Mouse (Mus musculus) C2C12 (cell line): ENCODE results near the gene Tspan5. TPM values are rescaled to one million over a fixed set of nuclear protein-coding genes. Genes with fewer than 3 reads are reported as not detected.

Experiments
- H3K27me3 ChIP-seq: one replicate; pipeline ENCODE4 v1.6.1; 2011; ENCODE audit not compliant: control insufficient read depth, insufficient read depth, insufficient read length
- H3K36me3 ChIP-seq: one replicate; pipeline ENCODE4 v1.6.1; 2011; ENCODE audit not compliant: control insufficient read depth, insufficient read depth
- H3K4me3 ChIP-seq: one replicate; pipeline ENCODE4 v1.5.1; 2011; ENCODE audit warnings: mild to moderate bottlenecking, control low read depth; ENCODE audit not compliant: poor library complexity, insufficient read depth, severe bottlenecking
- H3K79me2 ChIP-seq: one replicate; pipeline ENCODE4 v1.6.1; 2011; ENCODE audit not compliant: control insufficient read depth, insufficient read depth
- H3K79me3 ChIP-seq: one replicate; pipeline ENCODE4 v1.6.1; 2011; ENCODE audit warnings: low read depth, control low read depth
- H3ac ChIP-seq: one replicate; pipeline ENCODE3; 2011; ENCODE audit warnings: low read depth; ENCODE audit not compliant: control insufficient read depth, insufficient read length
- CEBPB ChIP-seq: IDR thresholded peaks from one replicate; pipeline ENCODE4 v1.6.1; 2011; ENCODE audit warnings: low read depth, mild to moderate bottlenecking, control low read depth, moderate library complexity
- CTCF ChIP-seq: IDR thresholded peaks from one replicate; pipeline ENCODE4 v1.5.1; 2011; ENCODE audit not compliant: control insufficient read depth, insufficient read depth, insufficient read length
- FOSL1 ChIP-seq: IDR thresholded peaks from one replicate; pipeline ENCODE4 v1.8.0; 2011; ENCODE audit warnings: mild to moderate bottlenecking, low read length; ENCODE audit not compliant: poor library complexity, insufficient read depth, severe bottlenecking
- MAX ChIP-seq: IDR thresholded peaks from one replicate; pipeline ENCODE4 v1.6.1; 2011; ENCODE audit warnings: mild to moderate bottlenecking, control low read depth
- MYOD1 ChIP-seq: IDR thresholded peaks from one replicate; pipeline ENCODE4 v1.6.1; 2011; ENCODE audit warnings: low read depth; ENCODE audit not compliant: control insufficient read depth, insufficient read length
- MYOG ChIP-seq: IDR thresholded peaks from one replicate; pipeline ENCODE4 v1.6.1; 2011; ENCODE audit not compliant: control insufficient read depth, insufficient read length; ENCODE audit errors: extremely low read depth
- USF1 ChIP-seq: IDR thresholded peaks from one replicate; pipeline ENCODE4 v1.6.1; 2011; ENCODE audit warnings: low read depth, mild to moderate bottlenecking, control low read depth, moderate library complexity
- polyA plus RNA-seq: library from polyadenylated mRNA; unstranded; fragments of >200 nt; fragmentation: generic; extraction: Trizol; gene quantifications from one replicate; pipeline ENCODE4 v1.2.1, GENCODE M21; 2012; ENCODE audit warnings: missing spikeins

Tspan5 gene
- polyA plus RNA-seq, 1 experiment: 35.7 TPM

DNA sequence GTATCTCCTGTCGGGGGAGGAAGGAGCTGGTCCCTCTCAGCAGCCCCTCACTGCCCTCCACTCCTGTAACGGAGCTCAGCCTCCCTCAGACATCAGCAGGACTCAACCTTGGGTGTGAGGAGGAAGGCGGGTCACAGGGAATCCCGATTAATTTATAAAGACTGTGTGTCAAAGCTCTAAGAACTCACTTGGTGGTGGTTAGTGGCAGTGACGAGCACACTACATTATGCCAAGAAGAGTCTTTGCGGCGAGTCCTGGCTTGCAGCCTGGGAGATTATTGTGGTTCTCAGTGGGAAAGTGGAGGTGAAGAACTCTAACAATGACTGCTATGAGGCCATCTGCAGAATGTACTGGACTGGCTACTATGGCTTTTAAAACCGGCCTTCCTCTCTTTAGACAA is 184.2 kb downstream of the Tspan5 start:
- TF ChIP-seq MYOD1: no peak
- no peak for TF ChIP-seq MAX
- TF ChIP-seq FOSL1: no peak
- TF ChIP-seq MYOG: no peak
- TF ChIP-seq USF1: no peak
- no peak for TF ChIP-seq CTCF
- TF ChIP-seq CEBPB: no peak
- Histone ChIP-seq H3K36me3 (peaks cover 15% of the 10 kb centered on the region), H3K4me3 (no peak overlapping the region), H3K79me2 (no peaks in the 10 kb centered on the region), H3K27me3 (no peaks in the 10 kb centered on the region), H3K79me3 (no peaks in the 10 kb centered on the region), H3ac (no peak overlapping the region)

GRCm38 (mm10) chr3:138927437-138927836 is 185.4 kb downstream of the Tspan5 start:
- TF ChIP-seq CEBPB (no peak), MYOG (no peak)
- no peak overlapping the region for H3ac ChIP-seq
- H3K79me3 ChIP-seq: no peaks in the 10 kb centered on the region
- H3K36me3 ChIP-seq: peaks cover 15% of the 10 kb centered on the region
- H3K27me3 ChIP-seq: no peaks in the 10 kb centered on the region
- H3K79me2 ChIP-seq: no peaks in the 10 kb centered on the region
- H3K4me3 ChIP-seq: no peak overlapping the region

- peaks cover 28% of the 10 kb centered on the region for H3K36me3 ChIP-seq
- H3K4me3 ChIP-seq: no peak overlapping the region
- TF ChIP-seq CTCF (no peak), MYOG (no peak), MAX (no peak), USF1 (no peak), CEBPB (no peak), FOSL1 (no peak), MYOD1 (no peak)
- no peak overlapping the region for H3ac ChIP-seq
- H3K79me3 ChIP-seq: no peaks in the 10 kb centered on the region
- H3K79me2 ChIP-seq: no peaks in the 10 kb centered on the region
- no peaks in the 10 kb centered on the region for H3K27me3 ChIP-seq
Measured at GRCm38 (mm10) chr3:138936780-138937179, 194.8 kb downstream of the Tspan5 start.

DNA sequence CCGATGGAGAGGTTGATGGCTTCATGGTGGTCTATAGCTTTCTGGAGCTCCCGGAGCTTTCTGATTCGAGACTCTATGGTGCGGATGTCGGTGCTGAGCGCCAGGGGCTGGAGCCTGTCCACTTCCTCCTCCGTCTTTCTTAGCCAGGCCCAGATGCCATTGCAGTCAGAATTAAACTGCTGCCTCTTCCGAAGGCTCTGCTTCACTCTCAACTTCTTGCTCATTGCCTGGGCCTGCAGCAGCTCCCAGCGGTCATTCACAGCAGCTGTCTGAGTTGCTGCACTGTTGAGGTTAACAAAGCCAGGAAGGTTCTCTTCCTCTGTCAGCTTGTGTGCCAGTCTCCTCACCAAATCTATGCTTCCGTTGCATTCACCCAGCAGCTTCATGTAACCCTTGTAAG is 195.2 kb downstream of the Tspan5 start:
- Histone ChIP-seq H3K79me2 (no peaks in the 10 kb centered on the region), H3ac (no peak overlapping the region), H3K27me3 (no peaks in the 10 kb centered on the region), H3K36me3 (peaks cover 29% of the 10 kb centered on the region), H3K4me3 (no peak overlapping the region), H3K79me3 (no peaks in the 10 kb centered on the region)
- no peak for TF ChIP-seq MAX
- TF ChIP-seq MYOD1: no peak
- TF ChIP-seq CTCF: no peak
- TF ChIP-seq MYOG: no peak
- TF ChIP-seq FOSL1: no peak
- TF ChIP-seq USF1: no peak
- no peak for TF ChIP-seq CEBPB

DNA sequence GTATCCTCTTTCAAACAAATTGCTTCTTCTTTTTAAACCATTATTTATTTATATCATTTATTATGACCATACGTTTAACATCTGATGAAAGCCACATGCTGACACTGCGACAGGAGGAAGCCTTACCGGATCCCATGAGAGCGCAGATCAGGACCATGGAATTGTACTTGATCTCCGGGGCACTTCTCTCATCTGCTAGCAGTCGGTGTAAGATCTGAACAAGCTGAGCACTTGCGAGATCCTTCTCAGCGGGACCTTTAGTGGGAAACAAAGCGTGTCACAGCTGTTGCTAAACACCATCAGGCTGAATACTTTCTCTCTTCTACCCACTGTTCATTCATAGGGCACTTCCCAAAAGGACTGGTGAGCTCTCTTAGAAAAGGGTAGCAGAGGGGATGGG is 199.6 kb downstream of the Tspan5 start:
- TF ChIP-seq CEBPB (no peak), USF1 (no peak), MAX (no peak), FOSL1 (no peak), CTCF (no peak), MYOD1 (no peak), MYOG (no peak)
- H3K4me3 ChIP-seq: no peak overlapping the region
- no peaks in the 10 kb centered on the region for H3K79me3 ChIP-seq
- peaks cover 49% of the 10 kb centered on the region for H3K36me3 ChIP-seq
- no peak overlapping the region for H3ac ChIP-seq
- H3K27me3 ChIP-seq: no peaks in the 10 kb centered on the region
- no peaks in the 10 kb centered on the region for H3K79me2 ChIP-seq

DNA sequence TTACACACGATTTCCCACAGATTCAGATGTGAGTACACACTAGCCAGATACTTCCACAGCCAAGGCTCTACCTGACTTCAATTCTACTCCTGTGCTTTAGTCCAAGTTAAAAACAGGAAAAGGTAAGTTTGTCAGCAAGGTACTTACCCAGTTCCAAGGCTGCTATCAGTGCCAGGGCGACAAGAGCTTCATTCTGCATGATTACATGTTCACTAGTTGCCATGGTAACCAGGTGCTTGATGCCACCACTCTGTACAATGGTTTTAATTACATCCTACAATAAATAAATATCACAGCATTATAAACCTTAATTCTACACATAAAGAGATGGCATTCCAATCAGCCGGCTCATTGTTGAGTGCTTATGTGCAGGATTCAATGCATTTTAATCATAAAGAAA is 203.5 kb downstream of the Tspan5 start:
- H3K4me3 ChIP-seq: no peak overlapping the region
- H3K79me2 ChIP-seq: no peaks in the 10 kb centered on the region
- no peaks in the 10 kb centered on the region for H3K27me3 ChIP-seq
- TF ChIP-seq MYOD1: no peak
- H3K79me3 ChIP-seq: no peaks in the 10 kb centered on the region
- no peak overlapping the region for H3ac ChIP-seq
- peaks cover 30% of the 10 kb centered on the region for H3K36me3 ChIP-seq

DNA sequence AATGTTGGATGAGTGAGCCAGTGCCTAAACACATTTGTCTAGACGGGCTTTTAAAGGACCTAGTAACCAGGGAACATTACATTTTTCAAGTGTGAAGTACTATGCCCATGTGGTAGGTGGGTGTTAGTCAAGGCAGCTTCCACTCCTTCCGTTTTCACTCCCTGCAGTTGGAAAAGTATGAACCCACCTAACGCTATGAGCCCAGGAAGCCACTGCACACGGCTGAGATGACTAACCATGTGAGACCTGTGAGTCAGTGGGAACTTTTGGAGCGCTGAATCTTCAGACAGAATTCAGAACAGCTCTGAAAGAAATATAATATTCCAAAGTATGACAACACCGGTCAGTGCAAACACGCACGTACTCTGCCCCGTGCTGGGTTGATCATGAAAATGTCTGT is 207.1 kb downstream of the Tspan5 start:
- Histone ChIP-seq H3K79me2 (no peaks in the 10 kb centered on the region), H3K27me3 (no peaks in the 10 kb centered on the region), H3ac (no peak overlapping the region), H3K4me3 (no peak overlapping the region), H3K36me3 (peaks cover 32% of the 10 kb centered on the region), H3K79me3 (no peaks in the 10 kb centered on the region)
- no peak for TF ChIP-seq USF1
- TF ChIP-seq MYOD1: no peak
- no peak for TF ChIP-seq CEBPB
- no peak for TF ChIP-seq MAX
- no peak for TF ChIP-seq FOSL1
- TF ChIP-seq MYOG: no peak
- TF ChIP-seq CTCF: no peak
